Mouse (Mus musculus) hindbrain, embryonic 13.5 days (tissue): ENCODE results near the gene Sec22c. TPM values are rescaled to one million over a fixed set of nuclear protein-coding genes. Genes with fewer than 3 reads are reported as not detected.

ENCODE experiments used
- ATAC-seq: fragments of 200-750 bp; cut with Nextera tagmentation; 2 replicates; pipeline ENCODE4 v1.8.0; 2017; ENCODE audit warnings: moderate TSS enrichment; ENCODE audit not compliant: low FRiP score
- H3K27ac ChIP-seq: fragments of 300-500 bp; sonication (generic); 2 replicates; pipeline ENCODE4 v1.5.1; 2015; ENCODE audit warnings: inconsistent platforms, mild to moderate bottlenecking, moderate library complexity
- H3K27me3 ChIP-seq: fragments of 300-500 bp; sonication (generic); 2 replicates; pipeline ENCODE4 v1.6.1; 2015; ENCODE audit warnings: mild to moderate bottlenecking, inconsistent platforms
- H3K36me3 ChIP-seq: fragments of 300-500 bp; sonication (generic); 2 replicates; pipeline ENCODE4 v1.6.1; 2015; ENCODE audit warnings: mild to moderate bottlenecking, inconsistent platforms
- H3K4me1 ChIP-seq: fragments of 300-500 bp; sonication (generic); replicated peaks from 2 replicates; pipeline ENCODE4 v1.6.1; 2015; ENCODE audit warnings: inconsistent platforms
- H3K4me2 ChIP-seq: fragments of 300-500 bp; sonication (generic); 2 replicates; pipeline ENCODE4 v1.6.1; 2015; ENCODE audit warnings: inconsistent platforms, mild to moderate bottlenecking, moderate library complexity
- H3K4me3 ChIP-seq: fragments of 300-500 bp; sonication (generic); 2 replicates; pipeline ENCODE4 v1.5.1; 2015; ENCODE audit warnings: mild to moderate bottlenecking, inconsistent platforms
- H3K9ac ChIP-seq: fragments of 300-500 bp; sonication (generic); 2 replicates; pipeline ENCODE4 v1.6.1; 2015; ENCODE audit warnings: mild to moderate bottlenecking, inconsistent platforms
- H3K9me3 ChIP-seq: fragments of 300-500 bp; sonication (generic); 2 replicates; pipeline ENCODE4 v1.6.1; 2016; ENCODE audit warnings: inconsistent platforms
- WGBS: fragments of 180-500 bp; shearing (Covaris S2); methylation state at CpG from one replicate; pipeline ENCODE4 v1.1.7; 2015; 5-methylcytosine and 5-hydroxymethylcytosine counted together
- polyA plus RNA-seq: library from polyadenylated mRNA; unstranded; fragments of >200 nt; fragmentation: Nextera tagmentation; extraction: Ambion mirVana; gene quantifications from 2 replicates; pipeline ENCODE4 v1.2.1, GENCODE M21; 2015

The Sec22c gene
- polyA plus RNA-seq, 1 experiment from 2014 or later: 28.9 TPM

DNA sequence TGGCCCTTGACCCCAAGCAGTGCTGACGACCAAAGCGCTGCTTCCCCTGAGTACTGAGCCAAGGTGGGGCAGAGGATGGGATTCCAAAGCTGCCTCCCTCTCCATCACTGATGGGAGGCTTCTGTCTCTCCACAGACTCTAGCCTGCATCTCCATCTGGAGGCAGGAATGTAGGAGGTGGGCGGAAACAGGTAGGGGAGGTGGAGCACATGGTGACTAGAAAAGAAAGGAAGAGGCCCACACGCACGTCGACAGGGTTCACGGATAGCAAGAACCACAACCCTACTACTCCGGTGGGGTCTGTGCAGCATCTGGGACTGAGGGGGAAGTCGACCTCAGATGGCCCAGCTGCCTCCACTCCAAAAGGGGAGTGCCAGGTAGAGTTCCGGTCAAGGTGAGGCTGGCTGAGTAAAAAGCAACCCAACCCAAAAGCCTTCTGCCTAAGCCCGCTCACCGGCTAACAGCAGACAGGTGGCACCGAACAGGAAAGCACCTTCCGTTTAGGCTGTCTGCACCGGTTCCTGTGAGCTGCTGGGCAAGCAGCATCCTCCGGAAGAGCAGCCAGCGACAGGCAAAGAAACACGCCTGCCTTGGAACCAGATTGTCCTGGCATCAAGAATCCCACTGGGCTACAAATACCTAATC is 23.1 kb downstream of the Sec22c start:
- WGBS: 76% methylated on average over 18 of the region's 18 CpGs
- peaks cover 54% of the 10 kb centered on the region for H3K36me3 ChIP-seq
- peaks cover 10% of the 10 kb centered on the region for H3K4me1 ChIP-seq
- no peak overlapping the region for H3K27ac ChIP-seq
- H3K27me3 ChIP-seq: no peaks in the 10 kb centered on the region
- no peaks in the 10 kb centered on the region for H3K9me3 ChIP-seq
- H3K4me3 ChIP-seq: no peak overlapping the region
- no peak overlapping the region for H3K9ac ChIP-seq
- no peak overlapping the region for H3K4me2 ChIP-seq
- ATAC-seq: no peak

DNA sequence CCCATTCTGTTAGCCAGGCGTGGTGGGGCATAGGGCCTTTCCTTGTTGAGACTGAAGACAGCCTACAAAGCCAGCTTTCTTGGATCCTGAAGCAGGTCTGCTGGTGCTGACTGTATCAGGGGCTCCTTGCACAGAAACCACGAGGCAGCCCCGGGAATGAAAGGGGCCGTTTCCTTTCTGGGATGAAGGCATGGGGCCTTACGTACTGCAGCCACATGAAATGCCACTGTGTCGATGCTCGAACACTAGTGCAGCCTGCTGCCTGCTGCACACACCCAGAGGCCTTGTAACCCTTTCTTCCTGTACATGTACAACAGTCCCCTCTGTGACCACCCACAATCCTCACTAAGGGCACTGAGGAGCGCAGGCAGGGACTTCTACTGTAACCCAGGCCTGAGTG is 24.1 kb downstream of the Sec22c start:
- ATAC-seq: no peak
- H3K4me1 ChIP-seq: peaks cover 10% of the 10 kb centered on the region
- peaks cover 47% of the 10 kb centered on the region for H3K36me3 ChIP-seq
- no peak overlapping the region for H3K9ac ChIP-seq
- no peak overlapping the region for H3K27ac ChIP-seq
- H3K4me2 ChIP-seq: no peak overlapping the region
- no peaks in the 10 kb centered on the region for H3K27me3 ChIP-seq
- H3K4me3 ChIP-seq: no peak overlapping the region
- H3K9me3 ChIP-seq: no peaks in the 10 kb centered on the region
- WGBS: 81% methylated on average over 8 of the region's 8 CpGs

DNA sequence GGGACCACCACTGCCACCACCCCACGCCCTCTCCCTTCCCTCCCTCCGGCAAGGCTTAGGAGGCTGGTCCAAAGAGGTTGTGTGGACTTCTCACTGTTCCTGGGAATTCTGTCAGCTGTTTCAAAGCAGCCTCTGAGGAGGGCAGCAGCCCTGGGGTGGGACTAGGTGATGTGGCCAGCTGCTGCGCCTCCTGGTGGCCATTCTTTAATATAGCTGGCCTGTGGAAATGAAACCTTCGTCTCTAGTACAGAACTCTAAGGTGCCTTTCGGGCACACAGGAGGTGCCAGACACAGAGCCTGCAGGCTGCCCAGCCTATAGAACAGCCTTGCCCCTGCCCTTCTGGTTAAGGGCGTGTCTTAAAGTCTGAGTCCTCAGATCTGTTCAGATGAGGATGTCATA is 25.7 kb downstream of the Sec22c start:
- Histone ChIP-seq H3K9ac (no peak overlapping the region), H3K9me3 (no peaks in the 10 kb centered on the region), H3K36me3 (peaks cover 33% of the 10 kb centered on the region), H3K27me3 (no peaks in the 10 kb centered on the region), H3K27ac (0 out of 2 replicates have a peak overlapping the region, but pooled peaks have one; percentile 18), H3K4me2 (no peak overlapping the region), H3K4me1 (peaks cover 10% of the 10 kb centered on the region), H3K4me3 (no peak overlapping the region)
- 19% methylated on average over 6 of the region's 6 CpGs for WGBS
- ATAC-seq: peak; percentile 77

DNA sequence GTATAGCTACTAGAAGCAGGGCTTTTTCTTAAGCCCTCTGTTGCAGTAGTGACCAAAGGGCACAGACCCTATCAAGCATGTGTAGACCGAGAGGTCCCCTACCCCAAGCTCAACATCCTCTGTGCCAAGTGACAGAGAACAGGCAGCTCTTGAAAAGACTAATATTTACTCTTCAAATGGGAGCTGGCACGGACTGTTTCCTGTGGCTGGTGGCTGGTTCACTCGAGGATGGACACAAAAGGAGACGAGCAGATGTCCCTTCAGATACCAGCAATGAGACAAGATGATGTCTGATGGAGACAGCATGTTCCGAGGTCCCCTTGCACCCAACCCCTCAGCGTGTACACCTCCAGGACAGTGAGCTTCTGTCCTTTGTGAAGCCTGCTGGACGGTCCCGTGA is 27.8 kb downstream of the Sec22c start:
- H3K4me3 ChIP-seq: no peak overlapping the region
- H3K4me2 ChIP-seq: no peak overlapping the region
- 0 out of 2 replicates have a peak, but pooled peaks cover 3% of the 10 kb centered on the region for H3K27me3 ChIP-seq
- H3K27ac ChIP-seq: no peak overlapping the region
- peaks cover 14% of the 10 kb centered on the region for H3K36me3 ChIP-seq
- H3K9me3 ChIP-seq: no peaks in the 10 kb centered on the region
- H3K4me1 ChIP-seq: peaks cover 11% of the 10 kb centered on the region
- WGBS: 82% methylated on average over 8 of the region's 8 CpGs
- ATAC-seq: no peak
- H3K9ac ChIP-seq: no peak overlapping the region

DNA sequence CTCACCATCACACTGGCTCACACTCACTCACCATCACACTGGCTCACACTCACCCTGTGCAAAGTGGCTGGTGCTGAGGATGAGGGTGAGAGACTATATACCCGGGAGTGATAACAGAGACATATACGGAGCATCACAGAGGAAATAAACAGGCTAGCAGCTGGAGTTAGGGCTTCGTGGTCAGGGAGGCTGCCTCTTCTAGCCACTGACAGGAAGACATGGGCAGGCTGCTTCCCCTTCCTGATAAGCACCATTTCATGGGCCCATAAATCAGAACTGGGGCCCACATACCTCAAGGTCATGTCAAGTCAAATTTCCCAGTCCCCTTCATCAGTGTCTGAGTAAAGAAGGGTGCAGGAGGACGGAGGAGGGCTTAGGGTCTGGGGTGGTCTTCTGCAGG is 28.2 kb downstream of the Sec22c start:
- ATAC-seq: no peak
- no peaks in the 10 kb centered on the region for H3K9me3 ChIP-seq
- no peak overlapping the region for H3K4me2 ChIP-seq
- H3K4me3 ChIP-seq: no peak overlapping the region
- peaks cover 15% of the 10 kb centered on the region for H3K4me1 ChIP-seq
- H3K9ac ChIP-seq: no peak overlapping the region
- H3K27me3 ChIP-seq: 0 out of 2 replicates have a peak, but pooled peaks cover 3% of the 10 kb centered on the region
- WGBS: 83% methylated on average over 4 of the region's 4 CpGs
- no peak overlapping the region for H3K27ac ChIP-seq
- peaks cover 10% of the 10 kb centered on the region for H3K36me3 ChIP-seq

DNA sequence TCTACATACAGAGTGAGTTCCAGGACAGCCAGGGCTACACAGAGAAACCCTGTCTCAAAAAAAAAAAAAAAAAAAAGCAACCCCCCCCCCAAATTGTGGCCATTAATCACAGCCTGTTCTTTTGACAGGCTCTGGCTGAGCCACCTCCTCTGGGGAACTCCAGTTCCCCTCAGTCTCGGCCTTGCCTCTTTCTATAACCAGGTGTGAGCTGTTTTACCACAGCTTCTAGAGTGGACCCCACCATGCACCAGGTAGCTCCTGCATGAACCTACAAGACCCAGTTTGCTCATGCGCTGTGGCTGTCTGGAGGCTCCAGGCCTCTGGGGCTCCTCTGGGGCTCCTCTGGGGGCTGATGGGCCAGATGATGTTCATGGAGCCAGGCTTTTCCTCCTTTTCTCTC is 29.7 kb downstream of the Sec22c start:
- Histone ChIP-seq H3K4me1 (peaks cover 19% of the 10 kb centered on the region), H3K27me3 (peaks cover 8% of the 10 kb centered on the region; the same call in 1 of the 2 replicates), H3K27ac (no peak overlapping the region), H3K4me3 (no peak overlapping the region), H3K36me3 (no peaks in the 10 kb centered on the region), H3K4me2 (no peak overlapping the region), H3K9me3 (no peaks in the 10 kb centered on the region), H3K9ac (no peak overlapping the region)
- ATAC-seq: no peak
- 77% methylated on average over 2 of the region's 2 CpGs for WGBS

DNA sequence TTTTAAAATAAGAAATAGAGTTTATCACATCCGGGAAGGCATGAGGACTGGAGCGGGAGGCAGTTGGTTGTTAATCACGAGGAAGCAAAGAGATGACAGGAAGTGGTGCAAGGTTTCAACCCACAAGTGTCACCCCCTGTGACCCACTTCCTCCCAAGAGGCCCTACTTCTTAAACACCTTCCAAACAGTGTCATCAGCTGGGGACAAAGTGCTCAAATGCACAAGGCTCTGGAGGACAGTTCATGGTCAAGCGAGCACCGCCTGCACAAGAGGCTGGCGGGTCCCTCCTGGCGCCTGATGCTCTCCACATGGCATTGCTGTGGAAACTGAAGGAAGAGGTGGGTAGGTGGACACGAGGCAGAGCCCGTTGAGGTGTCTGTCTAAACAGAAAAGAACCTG is 30.3 kb downstream of the Sec22c start:
- no peak overlapping the region for H3K27ac ChIP-seq
- no peak overlapping the region for H3K9ac ChIP-seq
- WGBS: 88% methylated on average over 9 of the region's 9 CpGs
- H3K4me1 ChIP-seq: peaks cover 21% of the 10 kb centered on the region
- H3K4me2 ChIP-seq: no peak overlapping the region
- H3K27me3 ChIP-seq: peaks cover 13% of the 10 kb centered on the region
- ATAC-seq: no peak
- H3K4me3 ChIP-seq: no peak overlapping the region
- H3K36me3 ChIP-seq: no peaks in the 10 kb centered on the region
- no peaks in the 10 kb centered on the region for H3K9me3 ChIP-seq

DNA sequence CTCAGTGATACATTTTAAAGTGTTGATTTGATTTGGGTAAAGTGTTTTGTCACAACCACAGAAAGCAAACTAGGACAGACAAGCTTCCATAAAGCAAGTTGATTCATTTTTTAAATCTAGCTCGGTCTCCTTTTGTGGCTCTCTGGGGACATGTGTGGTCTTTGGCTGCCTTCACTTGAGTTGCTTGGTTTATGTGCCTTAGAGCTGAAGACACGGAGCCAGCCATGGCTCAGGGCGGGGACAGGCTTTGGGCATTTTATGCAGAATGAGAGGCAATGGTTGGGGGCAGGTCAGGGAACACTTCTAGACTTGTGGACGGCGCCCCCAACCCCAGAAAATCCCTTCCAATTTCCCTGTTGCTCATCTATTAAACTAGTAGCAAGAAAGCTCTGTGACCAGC is 31.6 kb downstream of the Sec22c start:
- WGBS: 87% methylated on average over 5 of the region's 5 CpGs
- peaks cover 24% of the 10 kb centered on the region for H3K27me3 ChIP-seq
- H3K4me1 ChIP-seq: peaks cover 27% of the 10 kb centered on the region
- no peak overlapping the region for H3K27ac ChIP-seq
- H3K9ac ChIP-seq: no peak overlapping the region
- no peak overlapping the region for H3K4me3 ChIP-seq
- H3K9me3 ChIP-seq: no peaks in the 10 kb centered on the region
- H3K36me3 ChIP-seq: no peaks in the 10 kb centered on the region
- no peak for ATAC-seq
- H3K4me2 ChIP-seq: no peak overlapping the region

DNA sequence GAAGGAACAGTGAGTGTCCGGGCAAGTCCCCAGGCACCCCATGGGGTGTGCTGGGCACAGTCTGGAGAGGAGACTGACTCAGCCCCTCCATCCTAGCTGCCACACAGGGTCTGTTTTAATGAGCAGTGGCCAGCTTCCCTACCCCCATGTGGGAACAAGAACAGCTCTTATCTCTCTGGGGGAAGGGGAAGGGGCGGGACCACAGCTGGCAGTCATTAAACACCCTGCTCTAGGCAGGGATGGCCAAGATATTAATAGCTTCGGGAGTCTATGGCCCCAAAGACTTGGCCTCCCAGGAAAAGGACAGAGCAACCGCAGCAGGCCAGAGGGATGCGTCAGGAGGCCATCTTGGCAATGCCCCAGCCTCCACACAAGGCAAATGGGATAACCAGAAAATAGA is 33.0 kb downstream of the Sec22c start:
- no peaks in the 10 kb centered on the region for H3K9me3 ChIP-seq
- no peak overlapping the region for H3K4me3 ChIP-seq
- H3K9ac ChIP-seq: no peak overlapping the region
- peaks cover 38% of the 10 kb centered on the region for H3K27me3 ChIP-seq
- peaks cover 36% of the 10 kb centered on the region for H3K4me1 ChIP-seq
- 62% methylated on average over 5 of the region's 5 CpGs for WGBS
- H3K4me2 ChIP-seq: no peak overlapping the region
- no peak overlapping the region; the same call in 1 of the 2 replicates for H3K27ac ChIP-seq
- H3K36me3 ChIP-seq: no peaks in the 10 kb centered on the region
- no peak for ATAC-seq

DNA sequence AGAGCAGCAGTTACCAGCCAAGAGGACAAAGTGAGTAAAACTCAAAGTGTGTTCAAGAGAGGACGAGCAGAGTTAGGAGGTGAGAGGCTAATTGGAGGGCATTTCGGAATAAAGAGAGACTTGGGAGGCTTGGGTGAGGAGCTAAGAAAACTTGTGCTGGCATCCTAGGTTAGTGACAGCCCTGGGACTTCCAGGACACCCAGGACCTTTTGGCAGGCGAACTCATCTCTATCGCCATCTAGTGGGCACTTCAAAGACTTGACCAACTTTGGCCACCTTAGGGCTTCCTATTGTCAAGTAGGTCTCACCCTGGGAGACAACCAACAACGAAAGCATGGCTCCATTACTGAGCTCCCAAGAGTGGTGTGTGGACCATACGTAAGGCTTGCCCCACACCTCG is 34.0 kb downstream of the Sec22c start:
- Histone ChIP-seq H3K9ac (no peak overlapping the region), H3K9me3 (no peaks in the 10 kb centered on the region), H3K4me1 (peaks cover 45% of the 10 kb centered on the region), H3K4me3 (no peak overlapping the region), H3K36me3 (no peaks in the 10 kb centered on the region), H3K27me3 (peaks cover 43% of the 10 kb centered on the region), H3K4me2 (no peak overlapping the region), H3K27ac (no peak overlapping the region)
- 22% methylated on average over 7 of the region's 7 CpGs for WGBS
- ATAC-seq: no peak

DNA sequence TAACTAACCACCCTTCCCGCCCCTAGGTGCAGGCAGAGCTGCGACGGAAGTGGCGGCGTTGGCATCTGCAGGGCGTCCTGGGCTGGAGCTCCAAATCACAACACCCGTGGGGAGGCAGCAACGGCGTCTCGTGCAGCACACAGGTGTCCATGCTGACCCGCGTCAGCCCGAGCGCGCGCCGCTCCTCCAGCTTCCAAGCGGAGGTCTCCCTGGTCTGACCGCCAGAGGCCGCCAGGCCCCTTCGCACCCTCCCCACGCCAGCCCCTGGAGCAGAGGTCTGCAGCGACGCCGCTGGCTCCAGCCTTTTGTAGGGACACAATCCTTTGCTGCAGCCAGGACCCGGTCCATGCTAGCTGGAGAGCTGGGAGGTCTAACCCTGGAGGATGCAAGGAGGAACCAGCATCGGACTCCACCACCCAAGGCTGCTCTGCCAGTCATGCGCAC is 35.9 kb downstream of the Sec22c start:
- peak; percentile 44; the same call in 1 of the 2 replicates for ATAC-seq
- under 1% methylated on average over 28 of the region's 28 CpGs for WGBS

DNA sequence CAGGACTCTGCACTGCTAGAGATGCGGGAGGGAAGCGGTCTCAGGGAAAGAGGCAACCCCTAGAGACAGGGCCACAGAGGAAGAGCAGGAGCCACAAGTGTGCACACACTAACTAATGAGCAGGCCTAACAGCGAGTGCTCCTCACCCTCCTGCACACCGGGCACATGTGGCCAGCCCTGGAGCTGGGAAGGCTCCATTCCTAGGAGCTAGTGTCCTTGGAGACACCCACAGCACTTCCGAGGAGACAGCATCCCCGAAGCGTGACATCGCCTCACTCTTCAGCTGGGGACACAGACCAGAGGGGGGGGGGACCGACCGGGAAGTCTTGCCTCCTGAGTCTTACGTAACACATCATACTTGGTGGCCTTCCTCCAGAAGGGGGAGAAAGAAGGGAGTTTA is 37.5 kb downstream of the Sec22c start:
- H3K4me1 ChIP-seq: peaks cover 45% of the 10 kb centered on the region
- no peaks in the 10 kb centered on the region for H3K36me3 ChIP-seq
- H3K4me3 ChIP-seq: no peak overlapping the region
- no peak overlapping the region for H3K9ac ChIP-seq
- H3K27ac ChIP-seq: no peak overlapping the region
- ATAC-seq: no peak
- peaks cover 43% of the 10 kb centered on the region for H3K27me3 ChIP-seq
- WGBS: 53% methylated on average over 11 of the region's 11 CpGs
- no peaks in the 10 kb centered on the region for H3K9me3 ChIP-seq
- no peak overlapping the region for H3K4me2 ChIP-seq

More for the DNA sequence above, 35.9 kb downstream of the Sec22c start:
- Histone ChIP-seq H3K9ac (peak overlapping the region; percentile 71), H3K9me3 (no peaks in the 10 kb centered on the region), H3K4me1 (peaks cover 45% of the 10 kb centered on the region), H3K4me3 (peak overlapping the region; percentile 40), H3K4me2 (peak overlapping the region; percentile 71), H3K36me3 (no peaks in the 10 kb centered on the region), H3K27me3 (peaks cover 46% of the 10 kb centered on the region), H3K27ac (no peak overlapping the region)

DNA sequence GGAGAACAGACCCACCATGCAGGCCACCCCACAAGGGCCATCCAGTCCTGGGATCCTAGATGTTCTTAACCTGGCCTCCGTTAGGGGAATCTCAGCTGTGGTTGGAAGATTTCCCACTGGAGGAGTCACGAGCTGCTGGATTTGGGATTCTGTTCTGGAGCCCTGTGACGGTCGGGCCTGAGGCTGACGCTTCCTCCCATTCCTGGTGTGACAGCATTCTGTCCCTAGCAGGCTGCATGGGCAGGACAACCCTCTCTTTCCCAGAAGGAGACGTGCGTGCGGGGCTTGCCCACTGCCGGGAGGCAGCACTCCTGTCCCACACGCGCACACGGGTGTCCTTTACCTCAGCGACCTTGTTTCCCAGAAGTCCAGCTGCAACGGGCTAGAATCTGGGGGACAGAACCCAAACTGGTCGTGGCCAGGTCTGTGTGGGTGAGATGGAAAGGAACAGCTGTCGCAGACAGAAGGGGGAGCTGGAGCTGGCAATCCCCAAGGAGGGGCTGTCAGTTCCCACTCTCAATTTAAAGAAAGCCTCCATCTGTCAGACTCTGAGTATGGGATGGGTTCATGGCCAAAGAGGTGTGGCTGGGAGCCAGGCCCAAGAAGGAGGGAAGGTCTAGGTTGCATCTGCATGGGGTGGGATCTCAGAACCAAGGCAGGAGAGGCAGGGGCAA is 38.2 kb downstream of the Sec22c start:
- 62% methylated on average over 16 of the region's 16 CpGs for WGBS
- Histone ChIP-seq H3K27ac (peak overlapping the region; percentile 73), H3K9me3 (no peaks in the 10 kb centered on the region), H3K4me3 (no peak overlapping the region), H3K27me3 (peaks cover 43% of the 10 kb centered on the region), H3K36me3 (no peaks in the 10 kb centered on the region), H3K9ac (no peak overlapping the region), H3K4me1 (peaks cover 40% of the 10 kb centered on the region), H3K4me2 (no peak overlapping the region)
- peak; percentile 46; the same call in 1 of the 2 replicates for ATAC-seq
